Mouse (Mus musculus) B cell, adult (primary cell): ENCODE data around the gene Tbxa2r. TPM values are rescaled to one million over a fixed set of nuclear protein-coding genes. Genes with fewer than 3 reads are reported as not detected.

Source experiments
- total RNA-seq: library from RNA; stranded (reverse); gene quantifications from 4 replicates; pipeline ENCODE4 v1.2.4, GENCODE M21; 2023; ENCODE audit not compliant: inconsistent age

Tbxa2r gene
- total RNA-seq = 3.0 to 4.6 TPM (median 3.8 TPM) in 4 replicates

DNA sequence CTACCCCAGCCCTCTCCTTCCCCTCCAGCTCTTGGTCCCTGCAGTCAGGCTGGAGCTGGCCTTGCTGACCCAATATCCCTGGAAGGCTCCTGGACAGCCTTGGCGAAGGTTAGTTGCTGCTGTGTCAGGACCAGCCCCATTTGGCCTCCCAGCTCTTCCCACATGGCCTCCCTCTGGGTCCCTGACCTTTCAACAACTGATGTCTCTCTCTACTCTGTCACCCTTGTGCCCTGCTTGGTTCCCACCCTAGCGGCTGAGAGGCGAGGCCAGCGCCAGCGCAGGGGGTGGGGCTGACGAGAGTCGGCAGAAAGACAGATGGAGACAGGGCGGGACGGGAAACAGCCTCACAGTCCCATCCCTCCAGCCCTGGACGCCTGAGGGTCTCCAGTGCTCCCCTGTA lies at the start of gene Tbxa2r:
Gene Tbxa2r, plus strand, starts transcription at position 346 of the 400 bp plus-strand sequence.

DNA sequence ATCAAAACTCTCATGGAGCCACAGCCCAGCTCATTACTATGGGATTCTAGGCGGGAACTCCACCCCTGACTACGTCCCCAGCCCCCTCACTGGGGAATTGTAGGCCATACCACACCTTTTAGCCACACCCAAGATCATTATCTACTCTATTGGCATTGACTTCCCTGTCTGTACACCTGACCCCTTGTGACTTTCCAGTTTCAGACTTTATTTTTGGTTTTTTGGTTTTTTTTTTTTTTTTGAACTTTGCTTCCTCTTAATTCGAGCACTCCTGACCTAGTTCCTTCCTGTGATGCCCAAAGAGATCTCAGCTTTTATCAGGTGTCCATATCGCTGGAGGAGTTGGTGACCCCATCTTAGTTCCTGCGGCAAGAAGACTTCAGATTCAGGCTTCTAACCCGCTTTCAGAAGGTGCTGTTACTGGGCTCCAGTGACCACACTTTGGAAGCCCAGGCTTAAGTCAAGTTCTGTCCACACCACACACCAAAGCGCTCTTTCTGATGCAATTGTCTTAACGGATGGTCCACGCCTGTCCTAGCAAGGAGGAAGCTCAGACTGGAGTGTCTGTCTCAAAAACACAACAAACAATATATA lies 36.9 kb upstream of the Tbxa2r start, which contains the start of gene Tjp3:
Gene Tjp3, minus strand, starts transcription at position 71 of the 594 bp plus-strand sequence.

DNA sequence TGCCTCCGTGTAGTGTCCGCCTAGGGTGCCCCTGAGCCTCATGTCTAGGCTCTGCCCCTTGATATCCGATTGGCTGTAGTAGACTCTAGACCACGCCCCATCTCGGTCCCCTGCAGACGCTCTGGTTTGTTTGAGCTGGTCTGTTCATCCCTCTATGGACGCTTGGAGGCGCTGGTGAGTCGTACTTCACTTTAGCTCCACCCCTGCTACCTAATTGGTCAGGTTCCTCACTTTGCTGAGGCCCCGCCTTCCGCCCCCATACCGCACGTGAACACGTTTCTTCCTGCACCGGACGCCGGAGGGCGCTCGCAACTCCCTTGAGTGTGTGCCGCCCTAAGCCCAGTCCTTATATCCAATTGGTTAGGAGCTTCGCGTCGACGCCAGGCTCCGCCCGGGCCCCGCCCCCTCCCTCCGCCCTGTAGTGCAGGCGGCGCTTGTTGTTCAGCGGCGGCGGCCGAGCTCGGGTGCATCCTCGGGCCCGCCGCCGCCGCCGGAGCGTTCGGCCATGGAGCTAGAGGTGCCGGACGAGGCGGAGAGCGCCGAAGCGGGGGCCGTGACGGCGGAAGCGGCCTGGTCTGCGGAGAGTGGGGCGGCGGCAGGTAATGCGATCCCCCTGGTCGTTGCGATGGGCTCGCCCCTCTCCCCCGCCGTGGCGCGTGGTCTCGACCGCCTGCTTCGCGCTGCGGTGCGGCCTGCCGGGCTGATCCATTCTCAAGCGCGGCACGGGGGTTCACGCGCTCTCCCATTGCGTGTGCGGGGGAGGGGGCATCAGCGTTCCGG lies 35.8 kb upstream of the Tbxa2r start, which contains the start of gene Pip5k1c:
Gene Pip5k1c, plus strand, starts transcription at position 410 of the 780 bp plus-strand sequence.

DNA sequence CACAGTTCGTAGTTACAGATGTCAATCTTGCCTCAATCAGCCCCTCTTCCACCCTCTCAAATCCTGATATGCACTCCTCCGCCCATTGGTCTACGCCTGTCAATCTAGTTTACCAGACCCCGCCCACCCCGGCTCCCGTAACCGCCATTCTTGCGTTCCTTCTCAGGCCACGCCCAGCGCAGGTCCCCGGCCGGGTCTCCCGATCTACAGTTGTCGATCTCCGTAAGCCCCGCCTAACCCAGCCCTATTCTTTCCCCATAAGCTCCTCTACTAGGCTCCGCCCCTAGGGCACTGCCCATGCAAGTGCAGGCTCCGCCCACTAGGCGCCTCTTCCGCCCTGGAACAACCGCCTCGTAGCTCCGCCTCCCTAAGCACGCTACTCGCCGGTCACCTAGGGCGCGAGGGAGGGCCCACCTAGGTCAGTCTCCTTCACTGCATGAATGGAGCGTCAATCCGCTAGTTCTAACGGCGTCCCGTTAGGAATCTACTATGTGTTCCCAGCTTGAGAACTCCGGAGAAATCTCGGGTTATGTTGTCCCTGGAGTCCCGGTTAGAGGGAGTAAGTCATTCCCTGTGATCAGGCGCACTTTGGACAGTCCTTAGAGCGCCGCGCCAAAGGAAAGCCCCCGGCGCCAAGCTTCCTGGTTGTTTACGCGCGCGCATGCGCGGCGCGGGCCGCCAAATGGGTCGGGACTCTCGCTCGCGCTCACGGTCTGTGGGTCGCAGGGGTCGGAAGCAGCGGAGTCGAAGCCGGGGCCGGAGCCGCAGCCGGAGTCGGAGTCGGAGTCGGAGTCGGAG lies 7.8 kb upstream of the Tbxa2r start, which contains the start of gene Cactin:
Gene Cactin, plus strand, starts transcription at position 554 of the 798 bp plus-strand sequence.

DNA sequence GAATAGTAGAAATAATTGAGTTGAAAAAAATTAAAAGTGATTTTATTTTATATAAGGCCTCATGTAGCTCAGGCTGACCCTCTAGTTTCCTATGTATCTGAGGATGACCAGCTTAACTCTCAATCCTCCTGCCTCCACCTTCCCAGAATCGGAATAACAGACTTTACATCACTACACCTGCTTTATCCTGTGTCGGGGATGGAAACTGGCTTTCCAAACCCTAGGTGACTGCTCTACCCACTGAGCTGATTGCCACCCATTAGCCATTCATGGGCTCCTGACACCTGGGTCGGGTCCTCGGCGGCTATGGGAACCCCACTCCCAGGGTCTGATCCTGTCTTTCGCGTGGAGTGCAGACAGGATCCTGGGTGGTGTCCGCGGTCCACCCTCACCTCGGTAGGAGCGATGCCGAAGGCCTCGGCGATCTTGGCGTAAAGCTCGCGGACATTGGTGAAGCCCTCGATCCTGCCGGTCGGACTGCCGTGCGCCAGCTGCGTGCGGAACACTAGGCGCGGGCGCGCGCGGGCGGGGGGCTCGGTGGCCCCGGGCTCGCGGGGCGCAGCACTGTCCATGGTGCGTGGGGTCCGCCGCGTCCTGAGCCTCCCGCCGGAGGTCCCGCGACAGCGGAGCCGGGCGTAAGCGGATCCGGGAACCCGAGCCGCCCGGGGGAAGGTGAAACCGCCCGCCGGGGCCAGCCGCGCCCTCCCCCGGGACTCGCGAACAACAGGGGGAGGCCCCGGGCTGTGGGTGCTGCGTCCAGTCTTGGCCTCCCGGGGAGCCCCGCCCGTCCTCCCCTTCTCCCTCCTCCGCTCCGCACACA lies 14.4 kb downstream of the Tbxa2r start, which contains the start of gene Gipc3:
Gene Gipc3, minus strand, starts transcription at position 581 of the 820 bp plus-strand sequence.

DNA sequence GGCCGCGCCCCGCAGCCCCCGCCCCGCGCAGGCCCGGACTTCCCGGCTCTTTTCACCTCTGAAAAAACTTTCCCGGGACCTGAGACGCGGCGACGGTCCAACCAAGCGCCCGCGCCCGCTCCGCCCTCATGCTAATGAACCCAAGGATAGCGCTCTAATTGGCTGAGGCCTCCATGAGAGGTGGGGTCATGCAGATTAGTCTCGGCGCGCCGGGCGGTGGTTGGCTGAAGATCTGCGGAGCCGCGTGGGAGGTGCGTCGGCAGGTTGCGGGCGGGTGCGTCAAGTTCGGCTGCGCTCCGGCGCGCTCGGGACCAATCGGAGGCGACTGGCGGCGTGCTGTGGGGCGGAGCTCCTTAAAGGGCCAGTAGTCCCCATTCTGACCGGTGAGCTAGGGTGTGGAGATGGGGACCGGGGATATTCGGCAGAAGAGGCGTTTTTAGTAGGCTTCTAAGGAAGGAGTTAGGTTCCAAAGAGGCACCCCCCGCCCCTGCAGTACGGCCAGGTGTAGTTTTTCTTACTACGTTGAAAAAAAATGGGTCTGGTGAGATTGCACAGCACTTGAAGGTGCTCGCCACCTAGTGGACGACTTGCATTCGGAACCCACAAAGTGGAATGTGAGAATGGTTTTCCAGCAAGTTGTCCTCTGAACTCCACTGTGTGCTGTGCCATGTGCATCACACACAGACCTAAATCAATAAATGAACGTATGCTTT lies 22.0 kb downstream of the Tbxa2r start, which contains the start of gene Hmg20b:
Gene Hmg20b, minus strand, starts transcription at position 130 of the 713 bp plus-strand sequence.

DNA sequence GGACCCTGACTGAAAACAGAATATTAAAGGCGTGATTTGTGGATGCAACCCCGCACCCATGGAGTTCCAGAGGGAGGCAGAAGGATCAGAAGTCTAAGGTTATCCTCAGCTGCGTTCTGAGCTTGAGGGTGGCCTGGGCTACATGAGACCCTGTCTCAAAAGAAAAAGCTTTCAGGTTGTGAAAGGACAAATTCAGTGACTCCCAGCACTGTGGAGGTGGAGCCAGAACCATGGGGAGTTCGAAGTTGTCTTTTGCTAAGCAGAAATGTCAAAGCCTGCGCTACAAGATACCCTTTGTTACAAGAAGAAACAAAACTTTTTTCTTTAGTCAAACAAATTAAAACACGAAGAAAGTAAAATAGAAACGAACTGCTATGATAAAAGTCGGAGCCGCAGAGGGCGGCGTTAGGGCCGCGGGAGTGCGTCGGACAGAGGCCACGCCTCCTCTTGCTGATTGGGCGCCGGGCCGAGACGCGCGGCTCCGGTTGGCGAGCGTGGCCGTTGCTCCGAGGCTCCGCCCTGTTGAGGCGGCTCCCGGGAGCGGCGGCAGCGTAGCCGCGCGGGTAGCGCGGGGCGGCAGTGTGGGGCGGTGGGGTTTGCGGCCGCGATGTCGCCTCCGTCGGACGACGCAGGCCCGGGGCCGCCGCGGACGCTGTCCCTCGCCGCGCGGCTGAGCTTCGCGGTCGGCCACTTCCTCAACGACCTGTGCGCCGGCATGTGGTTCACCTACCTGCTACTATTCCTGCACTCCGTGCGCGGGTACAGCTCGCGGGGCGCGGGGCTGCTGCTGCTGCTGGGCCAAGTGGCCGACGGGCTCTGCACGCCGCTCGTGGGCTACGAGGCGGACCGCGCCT lies 28.7 kb downstream of the Tbxa2r start, which contains the start of gene Mfsd12:
Gene Mfsd12, plus strand, starts transcription at position 501 of the 854 bp plus-strand sequence.

DNA sequence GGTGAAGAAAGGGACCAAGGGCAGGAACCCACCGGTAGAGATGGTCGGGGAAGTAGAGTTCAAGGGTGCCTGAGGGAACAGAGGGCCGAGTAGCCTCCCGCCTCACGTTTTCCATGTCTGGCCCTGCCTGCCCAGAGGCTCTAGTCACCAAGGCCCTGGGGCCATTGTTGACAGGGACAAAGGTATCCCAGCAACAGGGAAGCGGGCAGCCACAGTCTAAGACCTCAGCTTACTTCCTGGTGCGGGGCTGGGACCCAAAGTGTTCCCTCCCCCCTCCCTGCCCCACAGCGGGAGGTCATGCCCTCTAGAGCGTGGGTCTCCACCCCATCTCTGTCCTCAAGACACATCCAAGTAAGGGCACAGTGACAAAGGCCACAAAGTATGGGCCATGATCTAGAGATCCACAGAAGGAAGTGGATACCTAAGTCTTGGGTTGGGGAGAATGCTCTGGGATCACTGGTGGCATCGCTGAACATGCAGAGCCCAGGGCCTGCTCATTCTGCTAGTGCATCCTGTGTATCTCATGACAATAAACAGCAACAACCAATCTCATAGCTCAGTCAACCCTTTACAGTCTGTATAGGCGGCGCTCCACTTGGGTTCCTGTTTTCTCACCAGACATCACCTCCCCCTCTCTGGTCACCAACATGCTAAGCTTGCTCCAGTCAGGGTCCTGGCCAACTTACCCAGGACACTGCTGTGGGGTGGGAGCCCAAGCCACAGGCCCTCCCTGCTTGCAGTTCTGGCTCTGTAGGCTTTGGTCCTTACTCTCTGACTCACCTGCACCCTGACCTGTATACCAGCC lies 37.3 kb downstream of the Tbxa2r start, which contains the start of gene 4930404N11Rik:
Gene 4930404N11Rik, minus strand, starts transcription at position 145 of the 805 bp plus-strand sequence.

DNA sequence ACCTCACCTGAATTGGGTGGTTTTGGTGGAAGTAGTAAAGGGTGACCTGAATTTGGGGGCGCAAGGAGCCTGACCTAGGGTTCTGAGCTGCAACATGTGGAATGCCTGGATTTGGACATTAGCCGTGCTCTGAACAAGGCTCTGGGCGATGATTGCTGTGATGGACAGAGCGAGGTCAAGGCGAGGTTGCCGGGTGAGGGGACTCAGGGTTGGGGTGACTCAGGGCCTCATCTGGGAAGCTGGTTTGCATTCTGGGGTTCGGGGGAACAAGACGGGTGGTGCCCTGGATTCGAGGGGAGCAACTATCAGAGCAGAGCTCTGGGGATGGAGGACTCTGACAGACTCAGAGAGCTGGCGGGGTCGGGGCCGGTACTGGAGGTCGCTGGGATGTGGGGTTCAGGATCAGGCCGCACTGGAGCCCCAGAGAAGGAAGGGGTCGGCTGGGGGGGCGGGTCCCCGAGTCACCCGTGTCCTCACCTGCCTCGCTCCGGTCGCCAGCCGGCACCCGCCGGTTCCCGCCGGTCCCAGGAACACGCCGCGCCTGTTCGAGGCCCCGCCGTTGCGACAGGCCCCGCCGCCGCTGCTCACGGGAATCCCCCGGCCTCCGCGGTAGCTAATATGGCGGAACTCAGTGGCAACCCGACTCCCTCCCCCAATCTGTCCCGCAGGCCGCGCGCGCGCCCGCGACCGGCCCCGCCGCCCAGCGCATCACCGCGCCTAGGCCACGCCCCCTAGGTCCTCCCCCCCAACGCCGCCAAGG lies 49.4 kb downstream of the Tbxa2r start, which contains the start of gene Fzr1:
Gene Fzr1, minus strand, starts transcription at position 724 of the 760 bp plus-strand sequence.

DNA sequence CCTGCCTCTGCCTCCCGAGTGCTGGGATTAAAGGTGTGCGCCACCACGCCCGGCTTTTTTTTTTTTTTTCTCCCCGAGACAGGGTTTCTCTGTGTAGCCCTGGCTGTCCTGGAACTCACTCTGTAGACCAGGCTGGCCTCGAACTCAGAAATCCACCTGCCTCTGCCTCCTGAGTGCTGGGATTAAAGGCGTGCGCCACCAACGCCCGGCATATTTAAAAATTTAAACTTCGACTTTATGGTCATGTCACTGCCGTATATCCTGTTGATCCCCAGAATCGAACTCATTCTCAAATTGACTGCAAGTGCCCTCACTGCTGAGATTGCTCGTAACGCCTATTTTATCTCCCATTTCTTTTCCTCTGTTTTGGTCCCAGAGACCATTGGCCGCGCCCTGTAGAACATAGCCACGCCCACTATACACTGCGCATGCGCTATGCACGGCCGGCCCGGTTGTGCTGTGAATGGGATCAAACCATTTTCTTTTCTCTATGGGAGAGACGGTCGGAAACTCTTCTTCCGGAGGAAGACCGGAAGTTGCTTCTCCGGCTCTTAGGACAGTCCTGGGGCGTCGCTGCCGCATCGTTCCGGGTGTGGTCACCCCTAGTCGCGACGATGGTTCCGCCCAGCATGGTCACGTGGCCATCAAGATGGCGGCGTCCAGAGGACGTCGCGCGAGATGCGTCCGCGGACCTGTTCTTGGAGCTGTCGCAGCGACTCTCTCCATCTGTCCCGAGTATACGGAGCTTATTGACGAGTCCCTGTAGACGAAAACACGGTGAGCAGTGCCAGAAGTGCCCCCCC lies 55.5 kb downstream of the Tbxa2r start, which contains the start of the genes Dohh and Gm48551:
Gene Dohh, plus strand, starts transcription at position 627 of the 803 bp plus-strand sequence.
Gene Gm48551, plus strand, starts transcription at position 665 of the 803 bp plus-strand sequence.

Other genes with a start within 250 kb of the Tbxa2r start
- gene Creb3l3, start 229.9 kb upstream of the Tbxa2r start, total RNA-seq = not detected in 4 replicates
- gene Map2k2, start 222.8 kb upstream of the Tbxa2r start, total RNA-seq = 129 to 154 TPM (median 146 TPM) in 4 replicates
- 96.3 to 108 TPM (median 102 TPM) in 4 replicates for gene Zbtb7a, start 193.5 kb upstream of the Tbxa2r start, total RNA-seq
- gene Pias4, start 160.8 kb upstream of the Tbxa2r start, total RNA-seq = 56.6 to 67.0 TPM (median 64.0 TPM) in 4 replicates
- 2,010 to 2,056 TPM (median 2,036 TPM) in 4 replicates for gene Eef2, start 152.1 kb upstream of the Tbxa2r start, total RNA-seq
- 75.8 to 91.0 TPM (median 85.2 TPM) in 4 replicates for gene Dapk3, start 145.7 kb upstream of the Tbxa2r start, total RNA-seq
- gene 4930442H23Rik, start 144.9 kb upstream of the Tbxa2r start, total RNA-seq = not detected in 4 replicates
- gene Nmrk2, start 126.7 kb upstream of the Tbxa2r start, total RNA-seq = not detected in 4 replicates
- not detected in 4 replicates for gene Atcay, start 97.9 kb upstream of the Tbxa2r start, total RNA-seq
- gene Zfr2, start 95.6 kb upstream of the Tbxa2r start, total RNA-seq = 2.6 to 7.2 TPM (median 4.5 TPM) in 4 replicates
- gene Matk, start 75.8 kb upstream of the Tbxa2r start, total RNA-seq = 22.2 to 31.3 TPM (median 26.5 TPM) in 4 replicates
- gene Mrpl54, start 61.8 kb upstream of the Tbxa2r start, total RNA-seq = 128 to 138 TPM (median 136 TPM) in 4 replicates
- gene Apba3, start 61.8 kb upstream of the Tbxa2r start, total RNA-seq = 41.2 to 44.0 TPM (median 42.6 TPM) in 4 replicates
- gene Tjp3, start 37.1 kb upstream of the Tbxa2r start, total RNA-seq = 12.7 to 18.0 TPM (median 17.5 TPM) in 4 replicates
- gene Pip5k1c, start 35.8 kb upstream of the Tbxa2r start, total RNA-seq = 150 to 166 TPM (median 155 TPM) in 4 replicates
- gene Cactin, start 7.6 kb upstream of the Tbxa2r start, total RNA-seq = 45.1 to 49.2 TPM (median 46.9 TPM) in 4 replicates
- gene Gipc3, start 14.5 kb downstream of the Tbxa2r start, total RNA-seq = 0.42 to 1.0 TPM (median 0.82 TPM) in 4 replicates
- 64.5 to 77.9 TPM (median 72.9 TPM) in 4 replicates for gene Hmg20b, start 21.7 kb downstream of the Tbxa2r start, total RNA-seq
- gene Mfsd12, start 28.8 kb downstream of the Tbxa2r start, total RNA-seq = 9.2 to 15.5 TPM (median 12.6 TPM) in 4 replicates
- 5.8 to 7.9 TPM (median 7.7 TPM) in 4 replicates for gene 4930404N11Rik, start 37.1 kb downstream of the Tbxa2r start, total RNA-seq
- 38.8 to 48.3 TPM (median 46.2 TPM) in 4 replicates for gene Fzr1, start 49.8 kb downstream of the Tbxa2r start, total RNA-seq
- gene Dohh, start 55.7 kb downstream of the Tbxa2r start, total RNA-seq = 33.2 to 44.7 TPM (median 38.4 TPM) in 4 replicates
- gene Gm48551, start 55.7 kb downstream of the Tbxa2r start, total RNA-seq = 1.4 to 2.8 TPM (median 1.9 TPM) in 4 replicates
- gene Gm48552, start 60.3 kb downstream of the Tbxa2r start, total RNA-seq = 1.8 to 11.0 TPM (median 4.5 TPM) in 4 replicates
- gene Smim24, start 64.3 kb downstream of the Tbxa2r start, total RNA-seq = 4.3 to 7.4 TPM (median 6.4 TPM) in 4 replicates
- 15.2 to 21.2 TPM (median 16.2 TPM) in 4 replicates for gene Nfic, start 126.9 kb downstream of the Tbxa2r start, total RNA-seq
- 0.13 TPM in 1 of 4 replicates, not detected in the others for gene Celf5, start 154.0 kb downstream of the Tbxa2r start, total RNA-seq
- 110 to 118 TPM (median 115 TPM) in 4 replicates for gene Ncln, start 167.7 kb downstream of the Tbxa2r start, total RNA-seq
- 50.5 to 55.7 TPM (median 53.1 TPM) in 4 replicates for gene S1pr4, start 171.4 kb downstream of the Tbxa2r start, total RNA-seq
- gene Gna15, start 195.5 kb downstream of the Tbxa2r start, total RNA-seq = 5.7 to 6.9 TPM (median 6.4 TPM) in 4 replicates
- 21.6 to 29.7 TPM (median 24.6 TPM) in 4 replicates for gene Gna11, start 216.5 kb downstream of the Tbxa2r start, total RNA-seq
- 319 to 355 TPM (median 326 TPM) in 4 replicates for gene Aes, start 230.8 kb downstream of the Tbxa2r start, total RNA-seq
- 4.0 to 6.9 TPM (median 4.3 TPM) in 4 replicates for gene Tle2, start 245.8 kb downstream of the Tbxa2r start, total RNA-seq